Mouse (Mus musculus) liver, embryonic 15.5 days (tissue): ENCODE measurements around the gene Ndufs4. TPM values are rescaled to one million over a fixed set of nuclear protein-coding genes. Genes with fewer than 3 reads are reported as not detected.

ENCODE experiments used
- ATAC-seq: fragments of 200-750 bp; cut with Nextera tagmentation; 2 replicates; pipeline ENCODE4 v1.8.0; 2017; ENCODE audit warnings: moderate number of reproducible peaks, mild to moderate bottlenecking, moderate library complexity; ENCODE audit not compliant: insufficient read depth
- H3K27ac ChIP-seq: fragments of 300-500 bp; sonication (generic); replicated peaks from 2 replicates; pipeline ENCODE4 v1.5.1; 2015; ENCODE audit warnings: mild to moderate bottlenecking, inconsistent platforms
- H3K27me3 ChIP-seq: fragments of 300-500 bp; sonication (generic); 2 replicates; pipeline ENCODE4 v1.6.1; 2015; ENCODE audit warnings: mild to moderate bottlenecking, inconsistent platforms
- H3K36me3 ChIP-seq: fragments of 300-500 bp; sonication (generic); replicated peaks from 2 replicates; pipeline ENCODE4 v1.6.1; 2015; ENCODE audit warnings: moderate library complexity, mild to moderate bottlenecking, inconsistent platforms
- H3K4me1 ChIP-seq: fragments of 300-500 bp; sonication (generic); replicated peaks from 2 replicates; pipeline ENCODE4 v1.6.1; 2015; ENCODE audit warnings: inconsistent platforms
- H3K4me2 ChIP-seq: fragments of 300-500 bp; sonication (generic); 2 replicates; pipeline ENCODE4 v1.6.1; 2015; ENCODE audit warnings: moderate library complexity, mild to moderate bottlenecking, inconsistent platforms
- H3K4me3 ChIP-seq: fragments of 300-500 bp; sonication (generic); replicated peaks from 2 replicates; pipeline ENCODE4 v1.5.1; 2015; ENCODE audit warnings: mild to moderate bottlenecking, inconsistent platforms
- H3K9ac ChIP-seq: fragments of 300-500 bp; sonication (generic); 2 replicates; pipeline ENCODE4 v1.6.1; 2015; ENCODE audit warnings: moderate library complexity, mild to moderate bottlenecking, inconsistent platforms
- H3K9me3 ChIP-seq: fragments of 300-500 bp; sonication (generic); replicated peaks from 2 replicates; pipeline ENCODE4 v1.6.1; 2016; ENCODE audit warnings: inconsistent platforms
- WGBS: fragments of 180-500 bp; shearing (Covaris S2); methylation state at CpG from one replicate; pipeline ENCODE4 v1.1.7; 2015; ENCODE audit warnings: mixed read lengths; ENCODE audit not compliant: insufficient replicate concordance; 5-methylcytosine and 5-hydroxymethylcytosine counted together
- polyA plus RNA-seq: library from polyadenylated mRNA; unstranded; fragments of >200 nt; fragmentation: Nextera tagmentation; extraction: Ambion mirVana; gene quantifications from 2 replicates; pipeline ENCODE4 v1.2.1, GENCODE M21; 2015

The Ndufs4 gene
- polyA plus RNA-seq, 1 experiment from 2014 or later, result 125 TPM

- 58% methylated on average over 2 of the region's 2 CpGs for WGBS
- Histone ChIP-seq H3K27me3 (no peaks in the 10 kb centered on the region), H3K9ac (no peak overlapping the region), H3K4me3 (no peak overlapping the region), H3K36me3 (no peaks in the 10 kb centered on the region), H3K9me3 (no peaks in the 10 kb centered on the region), H3K4me1 (peaks cover 5% of the 10 kb centered on the region), H3K27ac (no peak overlapping the region), H3K4me2 (no peak overlapping the region)
- no peak for ATAC-seq
These were observed 68.1 kb downstream of the Ndufs4 start for GRCm38 (mm10) chr13:114319835-114320389.

- Histone ChIP-seq H3K4me2 (no peak overlapping the region), H3K4me1 (peaks cover 5% of the 10 kb centered on the region), H3K4me3 (no peak overlapping the region), H3K9me3 (no peaks in the 10 kb centered on the region), H3K36me3 (no peaks in the 10 kb centered on the region), H3K27me3 (no peaks in the 10 kb centered on the region), H3K9ac (no peak overlapping the region), H3K27ac (no peak overlapping the region)
- no peak for ATAC-seq
These were observed 68.9 kb downstream of the Ndufs4 start for GRCm38 (mm10) chr13:114319136-114319535.

- ATAC-seq, result peak; percentile 76
- no peaks in the 10 kb centered on the region for H3K27me3 ChIP-seq
- no peak overlapping the region for H3K4me3 ChIP-seq
- 47% methylated on average over 3 of the region's 3 CpGs for WGBS
- 0 out of 2 replicates have a peak overlapping the region, but pooled peaks have one; percentile 38 for H3K27ac ChIP-seq
- H3K36me3 ChIP-seq, result no peaks in the 10 kb centered on the region
- no peak overlapping the region for H3K4me2 ChIP-seq
- H3K4me1 ChIP-seq, result peaks cover 5% of the 10 kb centered on the region
- no peak overlapping the region for H3K9ac ChIP-seq
- H3K9me3 ChIP-seq, result no peaks in the 10 kb centered on the region
These were observed 72.7 kb downstream of the Ndufs4 start for GRCm38 (mm10) chr13:114315374-114315773.

GRCm38 (mm10) chr13:114314953-114315352 is 73.1 kb downstream of the Ndufs4 start:
- Histone ChIP-seq H3K27ac (0 out of 2 replicates have a peak overlapping the region, but pooled peaks have one; percentile 38), H3K9ac (no peak overlapping the region), H3K4me3 (no peak overlapping the region), H3K4me2 (no peak overlapping the region), H3K4me1 (peaks cover 5% of the 10 kb centered on the region), H3K36me3 (no peaks in the 10 kb centered on the region), H3K27me3 (no peaks in the 10 kb centered on the region), H3K9me3 (no peaks in the 10 kb centered on the region)
- peak; percentile 57 for ATAC-seq
- 69% methylated on average over 3 of the region's 3 CpGs for WGBS

- WGBS, result 79% methylated on average over 11 of the region's 11 CpGs
These were observed 77.5 kb downstream of the Ndufs4 start for GRCm38 (mm10) chr13:114310591-114310990.

GRCm38 (mm10) chr13:114304684-114305083 is 83.4 kb downstream of the Ndufs4 start:
- no peak overlapping the region for H3K4me2 ChIP-seq

More at GRCm38 (mm10) chr13:114310591-114310990, 77.5 kb downstream of the Ndufs4 start:
- no peak overlapping the region for H3K4me3 ChIP-seq
- no peak for ATAC-seq
- no peaks in the 10 kb centered on the region for H3K36me3 ChIP-seq
- H3K9me3 ChIP-seq, result no peaks in the 10 kb centered on the region
- no peak overlapping the region for H3K4me2 ChIP-seq
- H3K27ac ChIP-seq, result no peak overlapping the region
- H3K27me3 ChIP-seq, result no peaks in the 10 kb centered on the region
- peaks cover 5% of the 10 kb centered on the region for H3K4me1 ChIP-seq
- no peak overlapping the region for H3K9ac ChIP-seq

GRCm38 (mm10) chr13:114303466-114304175 is 84.4 kb downstream of the Ndufs4 start:
- Histone ChIP-seq H3K9ac (no peak overlapping the region), H3K4me2 (no peak overlapping the region), H3K27me3 (no peaks in the 10 kb centered on the region), H3K36me3 (no peaks in the 10 kb centered on the region), H3K9me3 (no peaks in the 10 kb centered on the region), H3K4me1 (no peaks in the 10 kb centered on the region), H3K27ac (no peak overlapping the region), H3K4me3 (no peak overlapping the region)
- WGBS, result 65% methylated on average over 4 of the region's 4 CpGs
- ATAC-seq, result no peak

More at GRCm38 (mm10) chr13:114304684-114305083, 83.4 kb downstream of the Ndufs4 start:
- H3K9me3 ChIP-seq, result no peaks in the 10 kb centered on the region
- no peak overlapping the region for H3K27ac ChIP-seq
- ATAC-seq, result no peak
- H3K9ac ChIP-seq, result no peak overlapping the region
- no peaks in the 10 kb centered on the region for H3K36me3 ChIP-seq
- H3K4me1 ChIP-seq, result no peaks in the 10 kb centered on the region
- no peak overlapping the region for H3K4me3 ChIP-seq
- H3K27me3 ChIP-seq, result no peaks in the 10 kb centered on the region
- 79% methylated on average over 7 of the region's 7 CpGs for WGBS

- H3K36me3 ChIP-seq, result no peaks in the 10 kb centered on the region
- no peaks in the 10 kb centered on the region for H3K27me3 ChIP-seq
- no peak overlapping the region for H3K9ac ChIP-seq
- H3K4me2 ChIP-seq, result no peak overlapping the region
- no peak overlapping the region for H3K4me3 ChIP-seq
- ATAC-seq, result no peak
- no peaks in the 10 kb centered on the region for H3K4me1 ChIP-seq
- no peaks in the 10 kb centered on the region for H3K9me3 ChIP-seq
- H3K27ac ChIP-seq, result no peak overlapping the region
- 66% methylated on average over 3 of the region's 3 CpGs for WGBS
These were observed 90.3 kb downstream of the Ndufs4 start for GRCm38 (mm10) chr13:114297761-114298160.

GRCm38 (mm10) chr13:114296556-114296955 is 91.5 kb downstream of the Ndufs4 start:
- no peak for ATAC-seq
- Histone ChIP-seq H3K4me3 (no peak overlapping the region), H3K9me3 (no peaks in the 10 kb centered on the region), H3K27ac (no peak overlapping the region), H3K27me3 (no peaks in the 10 kb centered on the region), H3K4me1 (no peaks in the 10 kb centered on the region), H3K36me3 (no peaks in the 10 kb centered on the region), H3K4me2 (no peak overlapping the region), H3K9ac (no peak overlapping the region)
- WGBS, result 69% methylated on average over 4 of the region's 4 CpGs

- H3K27ac ChIP-seq, result no peak overlapping the region
- ATAC-seq, result no peak
- WGBS, result 70% methylated on average over 1 of the region's 1 CpGs
- H3K4me2 ChIP-seq, result no peak overlapping the region
- no peak overlapping the region for H3K4me3 ChIP-seq
- H3K4me1 ChIP-seq, result no peaks in the 10 kb centered on the region
- H3K27me3 ChIP-seq, result no peaks in the 10 kb centered on the region
- peaks cover 7% of the 10 kb centered on the region; the same call in 1 of the 2 replicates for H3K36me3 ChIP-seq
- H3K9me3 ChIP-seq, result no peaks in the 10 kb centered on the region
- H3K9ac ChIP-seq, result no peak overlapping the region
These were observed 98.6 kb downstream of the Ndufs4 start for GRCm38 (mm10) chr13:114289411-114289810.

- no peak for ATAC-seq
- no peak overlapping the region for H3K9ac ChIP-seq
- H3K9me3 ChIP-seq, result no peaks in the 10 kb centered on the region
- H3K27me3 ChIP-seq, result no peaks in the 10 kb centered on the region
- no peak overlapping the region for H3K4me3 ChIP-seq
- peaks cover 10% of the 10 kb centered on the region; the same call in 1 of the 2 replicates for H3K36me3 ChIP-seq
- no peaks in the 10 kb centered on the region for H3K4me1 ChIP-seq
- no peak overlapping the region for H3K27ac ChIP-seq
- 84% methylated on average over 3 of the region's 3 CpGs for WGBS
- H3K4me2 ChIP-seq, result no peak overlapping the region
These were observed 99.5 kb downstream of the Ndufs4 start for GRCm38 (mm10) chr13:114288511-114288910.
